Mouse (Mus musculus) hindbrain, postnatal 0 days (tissue): ENCODE results near the gene Plin1. TPM values are rescaled to one million over a fixed set of nuclear protein-coding genes. Genes with fewer than 3 reads are reported as not detected.

Experiments used
- ATAC-seq: fragments of 200-750 bp; cut with Nextera tagmentation; 2 replicates; pipeline ENCODE4 v1.8.0; 2017; ENCODE audit warnings: mild to moderate bottlenecking, moderate TSS enrichment, moderate library complexity
- DNase-seq: peaks from one replicate; pipeline ENCODE4 v3.0.0-alpha.2; 2015; ENCODE audit warnings: low spot score
- H3K27ac ChIP-seq: fragments of 300-500 bp; sonication (generic); 2 replicates; pipeline ENCODE4 v1.5.1; 2014; ENCODE audit warnings: mild to moderate bottlenecking
- H3K27me3 ChIP-seq: fragments of 300-500 bp; sonication (generic); 2 replicates; pipeline ENCODE4 v1.6.1; 2014; ENCODE audit warnings: low read length, mixed read lengths; ENCODE audit not compliant: insufficient read depth
- H3K36me3 ChIP-seq: fragments of 300-500 bp; sonication (generic); 2 replicates; pipeline ENCODE4 v1.6.1; 2014; ENCODE audit warnings: low read length, mixed read lengths; ENCODE audit not compliant: insufficient read depth
- H3K4me1 ChIP-seq: fragments of 300-500 bp; sonication (generic); 2 replicates; pipeline ENCODE4 v1.6.1; 2014; ENCODE audit warnings: antibody characterized with exemption, low read length, mixed read lengths; ENCODE audit not compliant: insufficient read depth
- H3K4me2 ChIP-seq: fragments of 300-500 bp; sonication (generic); 2 replicates; pipeline ENCODE4 v1.6.1; 2014; ENCODE audit warnings: low read depth, mild to moderate bottlenecking, low read length, moderate library complexity, mixed read lengths
- H3K4me3 ChIP-seq: fragments of 300-500 bp; sonication (generic); 2 replicates; pipeline ENCODE4 v1.5.1; 2014; ENCODE audit warnings: low read length
- H3K9ac ChIP-seq: fragments of 300-500 bp; sonication (generic); replicated peaks from 2 replicates; pipeline ENCODE4 v1.6.1; 2014; ENCODE audit warnings: mild to moderate bottlenecking, low read length, moderate library complexity, mixed read lengths
- H3K9me3 ChIP-seq: fragments of 300-500 bp; sonication (generic); 2 replicates; pipeline ENCODE4 v1.6.1; 2016; ENCODE audit warnings: low read length, mixed read lengths
- CTCF ChIP-seq: IDR thresholded peaks from 2 replicates; pipeline ENCODE4 v1.5.1; 2016; ENCODE audit warnings: antibody characterized with exemption, control low read depth, low read depth
- WGBS: fragments of 180-500 bp; shearing (Covaris S2); extraction: QIAGEN DNeasy Blood & Tissue Kit; methylation state at CpG from one replicate; pipeline ENCODE4 v1.1.7; 2014; 5-methylcytosine and 5-hydroxymethylcytosine counted together
- polyA plus RNA-seq: library from polyadenylated mRNA; unstranded; fragments of >200 nt; fragmentation: Nextera tagmentation; extraction: Ambion mirVana; gene quantifications from 2 replicates; pipeline ENCODE4 v1.2.1, GENCODE M21; 2015
- total RNA-seq: library from RNA; depleted of rRNA; stranded (reverse); fragments of >200 nt; gene quantifications from 2 replicates; pipeline ENCODE4 v1.2.3, GENCODE M21; 2014; rRNA removed

The Plin1 gene
- total and polyA plus RNA-seq, 2 experiments from 2014 or later: 0.21 to 0.33 TPM

GRCm38 (mm10) chr7:79696495-79696894 is 36.2 kb downstream of the Plin1 start:
- Histone ChIP-seq H3K27me3 (no peaks in the 10 kb centered on the region), H3K9me3 (no peaks in the 10 kb centered on the region), H3K27ac (no peak overlapping the region), H3K4me3 (no peak overlapping the region), H3K36me3 (peaks cover 26% of the 10 kb centered on the region; the same call in 1 of the 2 replicates), H3K9ac (no peak overlapping the region), H3K4me2 (no peak overlapping the region), H3K4me1 (no peaks in the 10 kb centered on the region)
- no peak for TF ChIP-seq CTCF
- ATAC-seq: no peak
- DNase-seq: no peak
- WGBS: 88% methylated on average over 8 of the region's 8 CpGs

GRCm38 (mm10) chr7:79680231-79680630 is 52.5 kb downstream of the Plin1 start:
- H3K36me3 ChIP-seq: no peaks in the 10 kb centered on the region; the same call in 1 of the 2 replicates
- no peak overlapping the region for H3K4me3 ChIP-seq
- ATAC-seq (no peak), DNase-seq (no peak)
- TF ChIP-seq CTCF: no peak
- 96% methylated on average over 2 of the region's 2 CpGs for WGBS
- no peaks in the 10 kb centered on the region for H3K4me1 ChIP-seq
- no peak overlapping the region for H3K4me2 ChIP-seq
- H3K27me3 ChIP-seq: no peaks in the 10 kb centered on the region
- H3K27ac ChIP-seq: no peak overlapping the region
- H3K9me3 ChIP-seq: no peaks in the 10 kb centered on the region
- H3K9ac ChIP-seq: no peak overlapping the region

- H3K9me3 ChIP-seq: no peaks in the 10 kb centered on the region
- H3K4me3 ChIP-seq: no peak overlapping the region
- H3K9ac ChIP-seq: no peak overlapping the region
- peak; percentile 56 for TF ChIP-seq CTCF
- H3K36me3 ChIP-seq: no peaks in the 10 kb centered on the region; the same call in 1 of the 2 replicates
- H3K4me1 ChIP-seq: no peaks in the 10 kb centered on the region
- no peak overlapping the region for H3K4me2 ChIP-seq
- DNase-seq: peak; percentile 16
- H3K27me3 ChIP-seq: no peaks in the 10 kb centered on the region
- no peak for ATAC-seq
- no peak overlapping the region for H3K27ac ChIP-seq
Observed at GRCm38 (mm10) chr7:79679186-79679585, 53.5 kb downstream of the Plin1 start.

- no peaks in the 10 kb centered on the region for H3K9me3 ChIP-seq
- no peak for TF ChIP-seq CTCF
Observed at GRCm38 (mm10) chr7:79670900-79671604, 61.7 kb downstream of the Plin1 start.

More at GRCm38 (mm10) chr7:79670900-79671604, 61.7 kb downstream of the Plin1 start:
- 96% methylated on average over 4 of the region's 4 CpGs for WGBS
- Histone ChIP-seq H3K4me3 (no peak overlapping the region), H3K27me3 (no peaks in the 10 kb centered on the region), H3K36me3 (no peaks in the 10 kb centered on the region), H3K27ac (no peak overlapping the region), H3K4me2 (no peak overlapping the region), H3K4me1 (no peaks in the 10 kb centered on the region), H3K9ac (no peak overlapping the region)
- DNase-seq (no peak), ATAC-seq (no peak)

Other genes with a start within 250 kb of the Plin1 start
- gene Rhcg, start 115.2 kb downstream of the Plin1 start, total RNA-seq: 0.68 and 2.5 TPM in 2 replicates
- 4.0 and 4.3 TPM in 2 replicates for gene Rhcg, start 115.2 kb downstream of the Plin1 start, polyA plus RNA-seq
- 8.7 and 8.8 TPM in 2 replicates for gene Ticrr, start 72.7 kb downstream of the Plin1 start, total RNA-seq
- gene Ticrr, start 72.7 kb downstream of the Plin1 start, polyA plus RNA-seq: 2.0 and 2.1 TPM in 2 replicates
- gene Kif7, start 17.2 kb downstream of the Plin1 start, total RNA-seq: 7.3 and 8.5 TPM in 2 replicates
- gene Kif7, start 17.2 kb downstream of the Plin1 start, polyA plus RNA-seq: 1.9 and 2.3 TPM in 2 replicates
- gene Pex11a, start 10.2 kb upstream of the Plin1 start, total RNA-seq: 2.9 and 3.2 TPM in 2 replicates
- 13.5 and 14.0 TPM in 2 replicates for gene Pex11a, start 10.2 kb upstream of the Plin1 start, polyA plus RNA-seq
- gene Wdr93, start 10.3 kb upstream of the Plin1 start, total RNA-seq: 0.54 and 1.3 TPM in 2 replicates
- gene Wdr93, start 10.3 kb upstream of the Plin1 start, polyA plus RNA-seq: 0.24 and 0.30 TPM in 2 replicates
- 0.32 and 0.52 TPM in 2 replicates for gene Mesp1, start 60.9 kb upstream of the Plin1 start, total RNA-seq
- 0.63 and 0.83 TPM in 2 replicates for gene Mesp1, start 60.9 kb upstream of the Plin1 start, polyA plus RNA-seq
- 1.5 and 1.7 TPM in 2 replicates for gene Mesp2, start 77.8 kb upstream of the Plin1 start, total RNA-seq
- gene Mesp2, start 77.8 kb upstream of the Plin1 start, polyA plus RNA-seq: 1.1 and 1.5 TPM in 2 replicates
- 4.1 and 12.1 TPM in 2 replicates for gene Anpep, start 128.2 kb upstream of the Plin1 start, total RNA-seq
- 3.7 and 5.0 TPM in 2 replicates for gene Anpep, start 128.2 kb upstream of the Plin1 start, polyA plus RNA-seq
- gene Ap3s2, start 187.7 kb upstream of the Plin1 start, total RNA-seq: 33.5 and 35.7 TPM in 2 replicates
- 27.5 and 32.0 TPM in 2 replicates for gene Ap3s2, start 187.7 kb upstream of the Plin1 start, polyA plus RNA-seq
- gene Arpin, start 202.5 kb upstream of the Plin1 start, total RNA-seq: 29.6 and 34.3 TPM in 2 replicates
- 16.1 and 16.6 TPM in 2 replicates for gene Arpin, start 202.5 kb upstream of the Plin1 start, polyA plus RNA-seq